Mouse (Mus musculus) kidney, adult 9 months (tissue): ENCODE data around the gene Dhx34.

Experiments
- DNase-seq: peaks from one replicate; pipeline ENCODE4 v3.0.0; 2022

Dhx34 gene

DNA sequence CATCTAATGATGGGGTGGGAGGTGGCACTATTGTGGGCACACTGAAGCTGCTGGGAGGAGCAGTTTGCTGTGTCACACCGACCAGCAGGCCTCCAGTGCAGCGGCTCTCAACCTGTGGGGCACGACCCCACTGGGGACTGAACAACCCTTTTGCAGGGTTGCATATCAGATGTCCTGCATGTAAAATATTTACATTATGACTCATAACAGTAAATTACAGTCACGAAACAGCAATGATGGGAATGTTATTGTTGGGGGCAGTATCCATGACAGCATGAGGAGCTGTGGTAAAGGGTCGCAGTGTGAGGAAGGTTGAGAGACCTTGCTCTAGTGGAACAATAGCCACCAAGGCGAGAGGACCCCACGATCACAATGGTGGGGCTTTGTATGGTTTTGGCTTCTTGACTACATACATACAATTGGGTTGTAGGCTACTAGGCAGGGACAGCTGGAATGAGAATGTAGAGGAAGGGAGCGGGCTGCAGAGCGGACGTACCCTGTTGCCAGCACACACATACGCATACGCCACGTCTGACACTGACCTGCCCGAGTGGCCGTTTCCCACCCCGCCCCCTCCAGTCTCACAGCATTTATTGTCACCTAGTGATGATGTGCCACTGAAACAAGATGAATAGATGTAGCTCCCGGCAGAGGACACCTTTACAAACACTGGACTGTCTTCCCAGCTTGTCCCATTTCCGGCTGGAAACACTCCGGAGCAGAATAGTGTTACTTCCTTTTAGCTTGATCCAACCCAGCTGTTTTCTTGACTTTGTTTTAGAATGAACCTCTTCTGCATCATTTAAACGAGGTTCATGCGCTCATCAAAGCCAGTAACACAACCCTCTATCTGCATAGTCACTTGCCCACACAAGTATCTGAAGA lies 12.8 kb downstream of the Dhx34 start:
- no peak for DNase-seq

DNA sequence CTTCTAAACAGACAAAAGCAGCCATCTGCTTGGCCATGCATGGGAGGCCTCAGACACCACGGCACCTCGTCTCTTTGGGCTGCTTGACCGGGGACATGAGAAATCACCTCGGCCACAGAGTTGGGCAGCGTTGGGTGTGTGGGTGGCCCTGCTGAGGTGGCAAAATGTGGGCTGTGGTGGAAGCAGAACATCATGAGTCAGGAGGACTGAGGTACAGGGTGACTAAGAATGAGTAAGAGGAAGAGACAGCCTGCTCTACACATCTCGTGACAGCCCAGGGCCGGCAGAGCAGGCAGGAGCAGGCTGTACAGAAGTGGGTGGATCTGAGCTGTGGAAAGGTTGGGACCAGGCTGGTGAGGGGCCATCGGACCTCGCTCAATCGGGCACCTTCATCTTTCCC lies 14.3 kb downstream of the Dhx34 start:
- DNase-seq, result no peak

GRCm38 (mm10) chr7:16207076-16207475 lies 14.8 kb downstream of the Dhx34 start:
- DNase-seq, result no peak

DNA sequence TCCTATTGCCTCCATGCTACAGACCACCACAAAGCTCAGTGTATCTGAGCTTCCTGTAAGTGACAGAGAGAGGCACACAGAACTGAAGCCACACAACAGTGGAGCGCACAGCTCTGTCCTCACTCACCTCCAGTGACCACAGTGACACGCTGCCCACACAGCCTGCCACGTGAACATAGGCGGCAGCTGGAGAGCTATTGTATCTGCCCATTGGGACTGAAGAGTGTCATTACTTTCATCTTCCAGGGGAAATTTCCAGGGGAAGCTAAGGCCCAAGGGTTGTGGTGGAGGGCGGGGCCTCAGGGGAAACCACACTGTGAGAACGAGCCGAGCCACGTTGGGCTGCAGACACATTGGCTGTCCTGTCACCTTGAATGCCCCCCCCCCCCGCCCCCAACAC lies 17.0 kb downstream of the Dhx34 start:
- peak; percentile 19 for DNase-seq

- no peak for DNase-seq
Measured at GRCm38 (mm10) chr7:16203505-16203903, 18.3 kb downstream of the Dhx34 start.

DNA sequence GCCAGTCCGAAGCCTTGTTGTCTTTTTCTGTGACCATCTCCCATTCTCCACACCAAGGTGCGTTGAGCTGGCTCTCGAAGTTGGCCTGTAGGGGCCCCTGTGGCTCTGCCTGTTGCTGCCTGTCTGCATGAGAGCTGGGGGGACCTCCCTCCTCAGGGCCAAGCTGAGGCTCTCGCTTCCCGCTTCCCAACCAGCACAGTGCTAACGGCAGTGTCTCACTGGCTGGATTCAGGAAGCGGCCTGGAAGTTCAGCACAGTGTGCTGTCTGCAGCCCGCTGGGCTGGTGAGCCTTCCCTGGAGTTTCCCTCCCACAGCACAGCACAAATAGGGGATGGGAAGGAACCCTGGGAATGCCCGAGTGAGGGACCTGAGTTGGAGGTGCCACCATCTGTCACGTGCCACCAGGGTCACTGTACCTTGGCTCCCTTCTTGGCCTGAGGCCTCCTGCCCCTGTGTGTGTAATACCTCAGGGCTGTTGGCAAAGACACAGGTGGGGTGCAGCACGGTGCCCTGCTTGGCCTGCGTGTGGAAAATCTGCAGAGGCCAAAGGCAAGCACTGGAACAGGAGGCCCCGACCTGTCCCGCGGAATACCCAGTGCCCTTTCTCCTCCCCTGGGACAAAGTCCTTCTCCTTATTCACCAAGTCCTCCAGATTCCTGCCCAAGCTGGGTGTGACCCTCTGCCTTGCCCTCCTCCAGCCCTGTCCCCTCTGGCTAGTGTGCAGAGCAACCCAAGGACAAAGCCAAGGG lies 18.9 kb downstream of the Dhx34 start:
- DNase-seq, result peak; percentile 94

DNA sequence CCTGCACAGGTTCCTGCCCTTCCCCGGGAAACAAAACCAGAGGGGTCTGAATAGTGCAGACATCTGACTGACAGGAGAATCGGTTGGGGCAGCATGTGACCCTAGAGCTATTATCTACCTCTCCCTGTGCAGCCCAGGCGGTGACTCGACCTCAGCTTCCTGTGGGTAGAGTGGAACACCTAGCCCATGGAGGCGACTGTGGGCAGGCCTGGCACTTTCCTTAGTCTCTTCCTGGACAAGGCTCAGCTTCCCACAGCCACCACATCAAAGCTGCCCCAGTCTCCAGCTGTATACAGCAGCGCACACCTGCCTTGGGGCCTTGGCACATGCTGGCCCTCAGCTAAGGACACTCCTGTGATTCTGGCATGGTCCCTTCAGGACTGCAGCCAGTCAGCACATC lies 20.7 kb downstream of the Dhx34 start:
- no peak for DNase-seq

GRCm38 (mm10) chr7:16198540-16198939 lies 23.3 kb downstream of the Dhx34 start:
- no peak for DNase-seq

DNA sequence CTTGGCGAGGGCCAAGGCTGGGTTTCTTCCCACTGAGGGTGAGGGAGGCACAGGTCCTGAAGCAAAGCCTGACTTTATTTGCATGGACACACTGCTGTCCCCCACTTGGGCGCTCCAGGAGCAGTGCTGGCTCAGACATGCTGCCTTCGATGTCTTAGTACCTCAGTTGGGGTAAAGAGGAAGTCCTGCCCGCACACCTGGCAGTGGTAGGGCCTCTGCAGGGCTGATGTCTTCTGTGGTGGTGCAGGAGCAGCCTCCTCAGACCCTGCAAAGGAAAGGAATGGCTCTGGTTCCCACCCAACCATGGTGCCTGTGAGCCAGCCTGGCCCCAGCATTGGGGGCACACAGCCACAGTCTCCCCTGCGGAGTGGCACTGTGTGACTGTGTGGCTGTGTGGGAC lies 24.7 kb downstream of the Dhx34 start:
- no peak for DNase-seq

GRCm38 (mm10) chr7:16196616-16197015 lies 25.2 kb downstream of the Dhx34 start:
- DNase-seq, result no peak

- DNase-seq, result no peak
Measured at GRCm38 (mm10) chr7:16193702-16194101, 28.1 kb downstream of the Dhx34 start.

GRCm38 (mm10) chr7:16192315-16192714 lies 29.5 kb downstream of the Dhx34 start:
- peak; percentile 82 for DNase-seq

- no peak for DNase-seq
Measured at GRCm38 (mm10) chr7:16187494-16187893, 34.3 kb downstream of the Dhx34 start.

GRCm38 (mm10) chr7:16183663-16184062 lies 38.2 kb downstream of the Dhx34 start:
- DNase-seq, result peak; percentile 55

- no peak for DNase-seq
Measured at GRCm38 (mm10) chr7:16178114-16178513, 43.7 kb downstream of the Dhx34 start.

GRCm38 (mm10) chr7:16175542-16175931 lies 46.3 kb downstream of the Dhx34 start:
- DNase-seq, result no peak

GRCm38 (mm10) chr7:16174597-16175541 lies 47.0 kb downstream of the Dhx34 start, which contains the start of gene Meis3:
TSS of gene Meis3 (plus strand) at chr7:16175090.
- DNase-seq, result no peak

GRCm38 (mm10) chr7:16173146-16173545 lies 48.7 kb downstream of the Dhx34 start:
- no peak for DNase-seq

DNA sequence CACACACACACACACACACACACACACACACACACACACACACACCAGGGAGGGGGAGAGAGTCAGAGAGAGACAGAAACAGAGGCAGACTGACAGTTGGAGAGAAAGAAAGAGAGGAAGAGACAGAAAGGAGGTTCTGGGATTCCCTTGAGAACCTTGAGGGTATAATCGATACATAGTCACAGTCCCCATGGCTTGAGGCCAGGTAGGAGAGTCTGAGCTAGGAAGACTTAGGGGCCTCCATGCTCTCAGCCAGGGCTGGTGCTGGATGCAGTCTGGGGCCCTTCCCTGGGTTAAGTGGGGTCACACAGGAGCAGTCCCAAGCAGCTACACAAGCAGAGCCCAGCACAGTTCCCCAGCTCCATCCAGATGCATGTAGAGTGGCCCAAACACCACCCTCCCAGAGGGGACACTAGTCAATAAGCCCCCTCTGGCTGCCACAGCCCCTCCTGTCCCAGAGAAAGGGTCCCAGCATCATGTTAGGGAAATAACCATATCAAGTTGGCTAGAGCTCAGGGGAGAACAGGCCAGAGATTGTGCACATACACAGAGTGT lies 49.2 kb downstream of the Dhx34 start:
- DNase-seq, result no peak

- no peak for DNase-seq
Measured at GRCm38 (mm10) chr7:16172141-16172581, 49.7 kb downstream of the Dhx34 start.

DNA sequence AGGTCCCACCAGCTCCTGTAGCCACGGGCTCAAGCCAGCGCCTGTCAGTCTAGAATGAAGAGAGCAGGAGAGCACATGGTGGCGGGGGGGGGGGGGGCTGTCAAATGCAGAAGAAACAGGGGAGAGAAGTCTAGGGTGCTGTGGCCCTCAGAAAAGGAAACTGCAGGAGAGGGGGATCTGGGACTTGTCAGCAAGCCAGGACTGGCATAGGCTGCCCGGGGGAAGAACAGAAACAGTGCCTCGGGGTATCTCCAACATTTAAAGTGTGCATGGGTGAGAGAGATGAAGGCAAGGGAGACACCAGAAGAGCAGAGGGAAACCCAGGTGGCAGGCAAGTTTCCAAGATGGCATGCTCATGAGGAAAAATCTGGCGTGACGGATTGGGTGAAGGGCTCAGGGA lies 59.8 kb downstream of the Dhx34 start:
- no peak for DNase-seq

DNA sequence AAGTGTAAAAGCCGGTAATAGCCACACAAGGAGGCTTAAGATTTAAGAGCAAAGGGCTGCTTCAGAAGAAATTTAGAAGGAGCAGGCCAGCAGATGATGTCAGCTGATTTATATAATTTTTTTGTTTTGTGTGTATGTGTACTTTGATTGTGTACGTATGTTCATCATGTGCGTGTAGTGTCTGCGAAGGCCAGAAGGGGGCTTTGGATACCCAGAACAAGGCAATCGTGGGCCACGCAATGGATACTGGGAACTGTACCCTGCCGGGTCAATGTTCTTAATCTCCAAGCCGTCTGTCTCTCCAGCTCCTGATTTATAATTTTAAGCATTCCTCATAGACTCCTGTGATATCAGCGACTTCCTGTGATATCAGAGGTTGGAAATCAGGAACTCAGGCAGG lies 60.5 kb downstream of the Dhx34 start:
- DNase-seq, result no peak

DNA sequence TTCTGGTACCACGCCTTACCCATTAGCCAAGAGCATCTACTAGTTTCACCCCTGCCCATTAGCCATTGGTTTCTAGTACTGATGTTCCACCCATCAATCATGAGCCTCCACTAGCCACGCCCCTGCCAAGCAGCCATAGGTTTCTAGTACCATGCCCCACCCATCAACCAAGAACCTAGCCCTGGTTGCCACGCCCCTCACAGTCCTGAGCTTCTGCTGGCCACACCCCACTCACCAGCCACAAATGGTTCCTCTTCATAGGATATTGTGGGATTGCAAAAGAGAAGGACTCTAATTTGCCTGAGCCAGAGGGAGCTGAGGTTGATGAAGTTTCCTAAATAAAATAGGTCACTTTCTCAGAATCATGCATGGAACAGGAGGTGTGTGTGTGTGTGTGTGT lies 61.1 kb downstream of the Dhx34 start:
- no peak for DNase-seq
